Mouse (Mus musculus): Measurements from ENCODE around the gene Aven. TPM values are rescaled to one million over a fixed set of nuclear protein-coding genes. Genes with fewer than 3 reads are reported as not detected.

The Aven gene
- polyA plus RNA-seq, 1 experiment from 2014 or later: 8.7 TPM

GRCm38 (mm10) chr2:112454862-112455564 is 37.8 kb upstream of the Aven start, which contains the start of gene Emc7:
TSS of gene Emc7 (plus strand) at chr2:112454997.
- no peaks in the 10 kb centered on the region for H3K9me3 ChIP-seq (ENCODE audit: control insufficient read depth, low read length)
- ATAC-seq (ENCODE audit: insufficient number of reproducible peaks, low FRiP score, low TSS enrichment, low read depth): peak; percentile 96
- WGBS: under 1% methylated on average over 49 of the region's 49 CpGs
- H3K36me3 ChIP-seq (ENCODE audit: control insufficient read depth, insufficient read depth, low read length): peaks cover 1% of the 10 kb centered on the region; the same call in 1 of the 2 replicates
- H3K4me1 ChIP-seq (ENCODE audit: control insufficient read depth, insufficient read depth, low read length): no peaks in the 10 kb centered on the region
- peak within 1 kb of the TSS; percentile 89 for H3K9ac ChIP-seq (ENCODE audit: low read length)
- DNase-seq (ENCODE audit: low spot score): peak; percentile 99
- no peak within 1 kb of the TSS; the same call in 1 of the 2 replicates for H3K27ac ChIP-seq (replicated peaks; ENCODE audit: low read depth, low read length)
- no peaks in the 10 kb centered on the region for H3K27me3 ChIP-seq (ENCODE audit: control insufficient read depth, insufficient read depth, low read length)
- peak within 1 kb of the TSS; percentile 76 for H3K4me2 ChIP-seq (ENCODE audit: low read depth, severe bottlenecking)
- peak within 1 kb of the TSS; percentile 92 for H3K4me3 ChIP-seq (ENCODE audit: low read depth, low read length)

- Histone ChIP-seq H3K4me3 (ENCODE audit: low read depth, low read length) (no peak overlapping the region), H3K4me2 (ENCODE audit: low read depth, severe bottlenecking) (no peak overlapping the region), H3K27me3 (ENCODE audit: control insufficient read depth, insufficient read depth, low read length) (no peaks in the 10 kb centered on the region), H3K4me1 (ENCODE audit: control insufficient read depth, insufficient read depth, low read length) (no peaks in the 10 kb centered on the region), H3K36me3 (ENCODE audit: control insufficient read depth, insufficient read depth, low read length) (peaks cover 10% of the 10 kb centered on the region), H3K9me3 (ENCODE audit: control insufficient read depth, low read length) (no peaks in the 10 kb centered on the region), H3K9ac (ENCODE audit: low read length) (no peak overlapping the region), H3K27ac (replicated peaks; ENCODE audit: low read depth, low read length) (no peak overlapping the region)
- ATAC-seq (ENCODE audit: insufficient number of reproducible peaks, low FRiP score, low TSS enrichment, low read depth) (no peak), DNase-seq (ENCODE audit: low spot score) (no peak)
- WGBS: 94% methylated on average over 3 of the region's 3 CpGs
Measured at GRCm38 (mm10) chr2:112460557-112460956, 32.2 kb upstream of the Aven start.

- no peaks in the 10 kb centered on the region for H3K4me1 ChIP-seq (ENCODE audit: control insufficient read depth, insufficient read depth, low read length)
- no peak overlapping the region for H3K4me2 ChIP-seq (ENCODE audit: low read depth, severe bottlenecking)
- H3K36me3 ChIP-seq (ENCODE audit: control insufficient read depth, insufficient read depth, low read length): no peaks in the 10 kb centered on the region; the same call in none of the 2 replicates
- H3K27ac ChIP-seq (replicated peaks; ENCODE audit: low read depth, low read length): no peak overlapping the region
- no peak for DNase-seq (ENCODE audit: low spot score)
- no peaks in the 10 kb centered on the region for H3K9me3 ChIP-seq (ENCODE audit: control insufficient read depth, low read length)
- H3K4me3 ChIP-seq (ENCODE audit: low read depth, low read length): no peak overlapping the region
- no peak for ATAC-seq (ENCODE audit: insufficient number of reproducible peaks, low FRiP score, low TSS enrichment, low read depth)
- no peak overlapping the region for H3K9ac ChIP-seq (ENCODE audit: low read length)
- H3K27me3 ChIP-seq (ENCODE audit: control insufficient read depth, insufficient read depth, low read length): no peaks in the 10 kb centered on the region
Measured at GRCm38 (mm10) chr2:112469542-112469941, 23.2 kb upstream of the Aven start.

GRCm38 (mm10) chr2:112470961-112471381 is 21.8 kb upstream of the Aven start:
- Histone ChIP-seq H3K4me1 (ENCODE audit: control insufficient read depth, insufficient read depth, low read length) (no peaks in the 10 kb centered on the region), H3K4me3 (ENCODE audit: low read depth, low read length) (no peak overlapping the region), H3K36me3 (ENCODE audit: control insufficient read depth, insufficient read depth, low read length) (no peaks in the 10 kb centered on the region; the same call in 1 of the 2 replicates), H3K27ac (replicated peaks; ENCODE audit: low read depth, low read length) (no peak overlapping the region), H3K9me3 (ENCODE audit: control insufficient read depth, low read length) (no peaks in the 10 kb centered on the region), H3K9ac (ENCODE audit: low read length) (no peak overlapping the region), H3K4me2 (ENCODE audit: low read depth, severe bottlenecking) (no peak overlapping the region), H3K27me3 (ENCODE audit: control insufficient read depth, insufficient read depth, low read length) (no peaks in the 10 kb centered on the region)
- 82% methylated on average over 5 of the region's 5 CpGs for WGBS
- no peak for DNase-seq (ENCODE audit: low spot score)
- ATAC-seq (ENCODE audit: insufficient number of reproducible peaks, low FRiP score, low TSS enrichment, low read depth): no peak

GRCm38 (mm10) chr2:112472076-112472475 is 20.7 kb upstream of the Aven start:
- Histone ChIP-seq H3K4me2 (ENCODE audit: low read depth, severe bottlenecking) (no peak overlapping the region), H3K9ac (ENCODE audit: low read length) (no peak overlapping the region), H3K36me3 (ENCODE audit: control insufficient read depth, insufficient read depth, low read length) (no peaks in the 10 kb centered on the region; the same call in 1 of the 2 replicates), H3K4me3 (ENCODE audit: low read depth, low read length) (no peak overlapping the region), H3K4me1 (ENCODE audit: control insufficient read depth, insufficient read depth, low read length) (no peaks in the 10 kb centered on the region), H3K27ac (replicated peaks; ENCODE audit: low read depth, low read length) (no peak overlapping the region), H3K27me3 (ENCODE audit: control insufficient read depth, insufficient read depth, low read length) (no peaks in the 10 kb centered on the region), H3K9me3 (ENCODE audit: control insufficient read depth, low read length) (no peaks in the 10 kb centered on the region)
- WGBS: 92% methylated on average over 2 of the region's 2 CpGs
- DNase-seq (ENCODE audit: low spot score) (no peak), ATAC-seq (ENCODE audit: insufficient number of reproducible peaks, low FRiP score, low TSS enrichment, low read depth) (no peak)

GRCm38 (mm10) chr2:112474997-112475724 is 17.6 kb upstream of the Aven start:
- H3K9me3 ChIP-seq (ENCODE audit: control insufficient read depth, low read length): no peaks in the 10 kb centered on the region
- H3K4me1 ChIP-seq (ENCODE audit: control insufficient read depth, insufficient read depth, low read length): no peaks in the 10 kb centered on the region
- DNase-seq (ENCODE audit: low spot score): no peak
- H3K4me3 ChIP-seq (ENCODE audit: low read depth, low read length): no peak overlapping the region
- H3K9ac ChIP-seq (ENCODE audit: low read length): no peak overlapping the region
- H3K27ac ChIP-seq (replicated peaks; ENCODE audit: low read depth, low read length): no peak overlapping the region
- H3K27me3 ChIP-seq (ENCODE audit: control insufficient read depth, insufficient read depth, low read length): no peaks in the 10 kb centered on the region
- 82% methylated on average over 5 of the region's 5 CpGs for WGBS
- H3K36me3 ChIP-seq (ENCODE audit: control insufficient read depth, insufficient read depth, low read length): no peaks in the 10 kb centered on the region
- no peak overlapping the region for H3K4me2 ChIP-seq (ENCODE audit: low read depth, severe bottlenecking)
- ATAC-seq (ENCODE audit: insufficient number of reproducible peaks, low FRiP score, low TSS enrichment, low read depth): no peak

GRCm38 (mm10) chr2:112476554-112476953 is 16.2 kb upstream of the Aven start:
- DNase-seq (ENCODE audit: low spot score) (no peak), ATAC-seq (ENCODE audit: insufficient number of reproducible peaks, low FRiP score, low TSS enrichment, low read depth) (no peak)
- Histone ChIP-seq H3K4me3 (ENCODE audit: low read depth, low read length) (no peak overlapping the region), H3K9me3 (ENCODE audit: control insufficient read depth, low read length) (no peaks in the 10 kb centered on the region), H3K9ac (ENCODE audit: low read length) (no peak overlapping the region), H3K4me1 (ENCODE audit: control insufficient read depth, insufficient read depth, low read length) (no peaks in the 10 kb centered on the region), H3K27me3 (ENCODE audit: control insufficient read depth, insufficient read depth, low read length) (no peaks in the 10 kb centered on the region), H3K4me2 (ENCODE audit: low read depth, severe bottlenecking) (no peak overlapping the region), H3K36me3 (ENCODE audit: control insufficient read depth, insufficient read depth, low read length) (no peaks in the 10 kb centered on the region), H3K27ac (replicated peaks; ENCODE audit: low read depth, low read length) (no peak overlapping the region)
- WGBS: 74% methylated on average over 6 of the region's 6 CpGs

- WGBS: 92% methylated on average over 5 of the region's 5 CpGs
- ATAC-seq (ENCODE audit: insufficient number of reproducible peaks, low FRiP score, low TSS enrichment, low read depth) (no peak), DNase-seq (ENCODE audit: low spot score) (no peak)
- H3K4me2 ChIP-seq (ENCODE audit: low read depth, severe bottlenecking): no peak within 1 kb of the TSS
- no peaks in the 10 kb centered on the region for H3K27me3 ChIP-seq (ENCODE audit: control insufficient read depth, insufficient read depth, low read length)
- H3K4me3 ChIP-seq (ENCODE audit: low read depth, low read length): no peak within 1 kb of the TSS
- H3K4me1 ChIP-seq (ENCODE audit: control insufficient read depth, insufficient read depth, low read length): no peaks in the 10 kb centered on the region
- no peak within 1 kb of the TSS for H3K9ac ChIP-seq (ENCODE audit: low read length)
- H3K9me3 ChIP-seq (ENCODE audit: control insufficient read depth, low read length): no peaks in the 10 kb centered on the region
- H3K27ac ChIP-seq (replicated peaks; ENCODE audit: low read depth, low read length): no peak within 1 kb of the TSS
- H3K36me3 ChIP-seq (ENCODE audit: control insufficient read depth, insufficient read depth, low read length): no peaks in the 10 kb centered on the region
Measured at GRCm38 (mm10) chr2:112480669-112481068, 12.1 kb upstream of the Aven start, which contains the start of gene Chrm5. TSS of gene Chrm5 (minus strand) at chr2:112480769.

Data from limb, embryonic 11.5 days (tissue).